Mouse (Mus musculus): Measurements from ENCODE around the gene Tek.
A peak's percentile ranks its signal among the peaks of the same experiment; 100 is the strongest.
"Not testable (repeated sequence)": the region's sequence is repeated elsewhere in the genome, so short reads cannot be mapped to it uniquely, and the experiment has no call there.

Tek gene

GRCm38 (mm10) chr4:94738838-94739731 is at the start of gene Tek:
TSS of gene Tek (plus strand) at chr4:94739289.
- peak; percentile 83 for DNase-seq (ENCODE audit: inconsistent ontology term)

- DNase-seq (ENCODE audit: inconsistent ontology term) = not testable (repeated sequence)
These were observed 49.3 kb upstream of the Tek start for GRCm38 (mm10) chr4:94689804-94690203.

GRCm38 (mm10) chr4:94691078-94691477 is 48.0 kb upstream of the Tek start:
- no peak for DNase-seq (ENCODE audit: inconsistent ontology term)

- no peak for DNase-seq (ENCODE audit: inconsistent ontology term)
These were observed 46.9 kb upstream of the Tek start for GRCm38 (mm10) chr4:94692175-94692574.

- no peak for DNase-seq (ENCODE audit: inconsistent ontology term)
These were observed 42.7 kb upstream of the Tek start for GRCm38 (mm10) chr4:94696368-94696767.

- no peak for DNase-seq (ENCODE audit: inconsistent ontology term)
These were observed 28.1 kb upstream of the Tek start for GRCm38 (mm10) chr4:94711002-94711401.

GRCm38 (mm10) chr4:94711426-94711825 is 27.7 kb upstream of the Tek start:
- no peak for DNase-seq (ENCODE audit: inconsistent ontology term)

GRCm38 (mm10) chr4:94713741-94714140 is 25.3 kb upstream of the Tek start:
- DNase-seq (ENCODE audit: inconsistent ontology term) = no peak

GRCm38 (mm10) chr4:94715166-94715565 is 23.9 kb upstream of the Tek start:
- peak; percentile 19 for DNase-seq (ENCODE audit: inconsistent ontology term)

- no peak for DNase-seq (ENCODE audit: inconsistent ontology term)
These were observed 13.3 kb upstream of the Tek start for GRCm38 (mm10) chr4:94725799-94726198.

- no peak for DNase-seq (ENCODE audit: inconsistent ontology term)
These were observed 6.4 kb upstream of the Tek start for GRCm38 (mm10) chr4:94732721-94733120.

GRCm38 (mm10) chr4:94737326-94738295 is 1.5 kb upstream of the Tek start:
- no peak for DNase-seq (ENCODE audit: inconsistent ontology term)

- no peak for DNase-seq (ENCODE audit: inconsistent ontology term)
These were observed 2.7 kb downstream of the Tek start for GRCm38 (mm10) chr4:94741824-94742223.

GRCm38 (mm10) chr4:94745749-94746148 is 6.7 kb downstream of the Tek start:
- DNase-seq (ENCODE audit: inconsistent ontology term) = no peak

GRCm38 (mm10) chr4:94746387-94746811 is 7.3 kb downstream of the Tek start:
- DNase-seq (ENCODE audit: inconsistent ontology term) = no peak

GRCm38 (mm10) chr4:94747338-94747737 is 8.2 kb downstream of the Tek start:
- DNase-seq (ENCODE audit: inconsistent ontology term) = no peak

- peak; percentile 83 for DNase-seq (ENCODE audit: inconsistent ontology term)
These were observed 13.4 kb downstream of the Tek start for GRCm38 (mm10) chr4:94752512-94752911.

- DNase-seq (ENCODE audit: inconsistent ontology term) = no peak
These were observed 26.1 kb downstream of the Tek start for GRCm38 (mm10) chr4:94765217-94765616.

GRCm38 (mm10) chr4:94766176-94766575 is 27.1 kb downstream of the Tek start:
- no peak for DNase-seq (ENCODE audit: inconsistent ontology term)

GRCm38 (mm10) chr4:94768624-94769023 is 29.5 kb downstream of the Tek start:
- no peak for DNase-seq (ENCODE audit: inconsistent ontology term)

- no peak for DNase-seq (ENCODE audit: inconsistent ontology term)
These were observed 42.0 kb downstream of the Tek start for GRCm38 (mm10) chr4:94781043-94781442.

- no peak for DNase-seq (ENCODE audit: inconsistent ontology term)
These were observed 46.8 kb downstream of the Tek start for GRCm38 (mm10) chr4:94785921-94786320.
